In genomic region chr11:5154961-5155805, GRCm38 (mm10) we compare ENCODE assay signal across 8 mouse cellular contexts. TPM values are rescaled to one million over a fixed set of nuclear protein-coding genes. Genes with fewer than 3 reads are reported as not detected.
A peak's percentile ranks its signal among the peaks of the same experiment; 100 is the strongest.
DNase-seq lines count a peak whose midpoint lies in the region; ATAC-seq lines count a peak whose summit lies in the region.

No protein-coding gene starts in this region.

- H3K4me1 ChIP-seq in heart, embryonic 12.5 days (replicated peaks), result peaks cover 16% of the 10 kb centered on the region

- H3K9ac ChIP-seq in heart, embryonic 12.5 days, result peak overlapping the region; percentile 47; the same call in 1 of the 2 replicates

- ATAC-seq in heart, embryonic 12.5 days (ENCODE audit: insufficient number of reproducible peaks, low FRiP score), result no peak

- H3K9me3 ChIP-seq in heart, embryonic 12.5 days (replicated peaks), result no peaks in the 10 kb centered on the region

- peak; percentile 62 for DNase-seq in adrenal gland, postnatal 14 days
- no peak for DNase-seq in adrenal gland, postnatal 25 days
- DNase-seq in MN1 (ENCODE audit: low spot score), result peak; percentile 51
- DNase-seq in kidney, postnatal 14 days, result peak; percentile 80
- no peak for DNase-seq in adipocyte (ENCODE audit: low spot score)
- no peak for DNase-seq in ovary, postnatal 14 days (ENCODE audit: low spot score)
- no peak for DNase-seq in spleen, postnatal 10 days (ENCODE audit: low spot score in 2 of 2)

- no peak overlapping the region for H3K27ac ChIP-seq in heart, embryonic 12.5 days (ENCODE audit: poor library complexity, severe bottlenecking)

- 45% methylated on average over 10 of the region's 10 CpGs for WGBS in heart, embryonic 12.5 days

- no peaks in the 10 kb centered on the region for H3K36me3 ChIP-seq in heart, embryonic 12.5 days

- H3K4me3 ChIP-seq in heart, embryonic 12.5 days, result no peak overlapping the region

- no peak overlapping the region for H3K4me2 ChIP-seq in heart, embryonic 12.5 days

- peaks cover 20% of the 10 kb centered on the region for H3K27me3 ChIP-seq in heart, embryonic 12.5 days (replicated peaks)

RNA-seq across cellular contexts. Expression of gene Emid1, which starts 3.1 kb away (rescaled TPM):
- 8.9 and 10.1 TPM in 2 replicates for total RNA-seq in adrenal gland, postnatal 14 days (2021)
- total RNA-seq in adrenal gland, postnatal 25 days (2021), result 5.9 and 9.4 TPM in 2 replicates
- 9.0 and 10.0 TPM in 2 replicates for polyA plus RNA-seq in heart, embryonic 12.5 days (2016; fragmentation: Nextera tagmentation; extraction: Ambion mirVana)

RNA-seq across cellular contexts. Expression of gene Ewsr1, which starts 56.1 kb away (rescaled TPM):
- total RNA-seq in adrenal gland, postnatal 14 days (2021), result 297 and 324 TPM in 2 replicates
- total RNA-seq in adrenal gland, postnatal 25 days (2021), result 361 and 374 TPM in 2 replicates
- 475 and 499 TPM in 2 replicates for polyA plus RNA-seq in heart, embryonic 12.5 days (2016; fragmentation: Nextera tagmentation; extraction: Ambion mirVana)

RNA-seq across cellular contexts. Expression of gene Rhbdd3, which starts 56.5 kb away (rescaled TPM):
- total RNA-seq in adrenal gland, postnatal 14 days (2021), result 18.3 and 19.0 TPM in 2 replicates
- 18.8 and 27.9 TPM in 2 replicates for total RNA-seq in adrenal gland, postnatal 25 days (2021)
- 26.5 and 28.4 TPM in 2 replicates for polyA plus RNA-seq in heart, embryonic 12.5 days (2016; fragmentation: Nextera tagmentation; extraction: Ambion mirVana)

Comparison
In these comparisons a context has a peak if more than half of its experiments do, and no peak if none do; other contexts are left out.
1. DNase-seq: peak in adrenal gland, postnatal 14 days (single experiment), MN1 (single experiment) and kidney, postnatal 14 days (single experiment); none in adrenal gland, postnatal 25 days (single experiment), adipocyte (single experiment), ovary, postnatal 14 days (single experiment) and spleen, postnatal 10 days (0 of 2).